Mouse (Mus musculus): ENCODE measurements around the gene Plscr1.

Gene Plscr1

GRCm38 (mm10) chr9:92309077-92309476 is 59.5 kb downstream of the Plscr1 start, which contains the start of gene 1700057G04Rik:
Gene 1700057G04Rik (plus strand): TSS chr9:92309377.
- DNase-seq: no peak

GRCm38 (mm10) chr9:92316791-92317190 is 67.2 kb downstream of the Plscr1 start:
- DNase-seq: no peak
